In genomic region chr3:87877730-87878129, GRCm38 (mm10) we compare ENCODE assay signal across 21 mouse cellular contexts. TPM values are rescaled to one million over a fixed set of nuclear protein-coding genes. Genes with fewer than 3 reads are reported as not detected.
DNase-seq lines count a peak whose midpoint lies in the region; ATAC-seq lines count a peak whose summit lies in the region.
"Had no signal": no experiment of that assay in that cellular context is flagged by ENCODE, and none has a peak within 500 bp of the region (broad histone marks: within the 10 kb centered on the region; RNA-seq: fewer than 3 reads in every experiment).

No protein-coding gene starts in this region.

- H3K27me3 ChIP-seq in heart, embryonic 13.5 days (replicated peaks): no peaks in the 10 kb centered on the region
- H3K27me3 ChIP-seq: forebrain, embryonic 13.5 days; hindbrain, embryonic 15.5 days had no signal

- H3K9ac ChIP-seq in heart, embryonic 13.5 days: no peak overlapping the region
- H3K9ac ChIP-seq: forebrain, embryonic 13.5 days; forebrain, postnatal 0 days; hindbrain, embryonic 15.5 days had no signal

- peaks cover 62% of the 10 kb centered on the region for H3K36me3 ChIP-seq in heart, embryonic 13.5 days
- H3K36me3 ChIP-seq: hindbrain, embryonic 15.5 days had no signal

- peak; percentile 48 for DNase-seq in adrenal gland, adult 2 months
- DNase-seq in adrenal gland, adult 18-20 months (ENCODE audit: low spot score in 2 of 2): no peak
- DNase-seq in heart, adult 9 months (ENCODE audit: low spot score in 2 of 2): no peak
- DNase-seq in Muller cell, postnatal 12 days (ENCODE audit: inconsistent ontology term): peak; percentile 2
- no peak for DNase-seq in thymus, adult 18-20 months
- DNase-seq in kidney, adult 11 months: no peak
- DNase-seq: cerebellum, adult 2 months; cerebellum, postnatal 10 days; forebrain, postnatal 0 days; gastrocnemius, postnatal 14 days; heart, postnatal 36 days; kidney, adult 8-10 months had no signal

- ATAC-seq in heart, embryonic 13.5 days (ENCODE audit: extremely low read depth, insufficient number of reproducible peaks, low FRiP score, low TSS enrichment): no peak
- ATAC-seq: forebrain, embryonic 13.5 days; forebrain, postnatal 0 days; intestine, embryonic 16.5 days had no signal

- WGBS in heart, embryonic 13.5 days: 61% methylated on average over 4 of the region's 4 CpGs

- H3K4me3 ChIP-seq in heart, embryonic 13.5 days: no peak overlapping the region
- H3K4me3 ChIP-seq: embryonic facial prominence, embryonic 10.5 days; forebrain, embryonic 13.5 days; hindbrain, embryonic 15.5 days had no signal

- H3K4me2 ChIP-seq in heart, embryonic 13.5 days: no peak overlapping the region
- H3K4me2 ChIP-seq: forebrain, embryonic 13.5 days; hindbrain, embryonic 15.5 days had no signal

- H3K9me3 ChIP-seq in heart, embryonic 13.5 days: no peaks in the 10 kb centered on the region
- H3K9me3 ChIP-seq: embryonic facial prominence, embryonic 10.5 days; forebrain, embryonic 13.5 days; hindbrain, embryonic 15.5 days had no signal

- H3K27ac ChIP-seq in heart, embryonic 13.5 days (replicated peaks): peak overlapping the region; percentile 39; the same call in 1 of the 2 replicates
- H3K27ac ChIP-seq: embryonic facial prominence, embryonic 10.5 days; forebrain, embryonic 13.5 days; hindbrain, embryonic 15.5 days had no signal

- peaks cover 17% of the 10 kb centered on the region for H3K4me1 ChIP-seq in heart, embryonic 13.5 days
- H3K4me1 ChIP-seq: embryonic facial prominence, embryonic 10.5 days had no signal

RNA-seq across cellular contexts. Expression of gene Prcc, which starts 7.7 kb away (rescaled TPM):
- total RNA-seq in adrenal gland, adult 2 months (2021): 10 to 100 TPM; 48.0 to 52.0 TPM
- 28.5 and 32.5 TPM in 2 replicates for polyA plus RNA-seq in adrenal gland, adult 2 months (2012; rRNA removed)
- total RNA-seq in adrenal gland, adult 18-20 months (2021): 10 to 100 TPM; 48.6 to 51.3 TPM
- polyA plus RNA-seq in heart, embryonic 13.5 days (2015; fragmentation: Nextera tagmentation; extraction: Ambion mirVana): 9.7 and 11.7 TPM in 2 replicates

RNA-seq across cellular contexts. Expression of gene Hdgf, which starts 28.4 kb away (rescaled TPM):
- total RNA-seq in adrenal gland, adult 2 months (2021): 100 to 1,000 TPM; 181 to 206 TPM
- polyA plus RNA-seq in adrenal gland, adult 2 months (2012; rRNA removed): 54.3 and 64.8 TPM in 2 replicates
- 100 to 1,000 TPM; 176 to 184 TPM for total RNA-seq in adrenal gland, adult 18-20 months (2021)
- 127 and 141 TPM in 2 replicates for polyA plus RNA-seq in heart, embryonic 13.5 days (2015; fragmentation: Nextera tagmentation; extraction: Ambion mirVana)

RNA-seq across cellular contexts. Expression of gene Sh2d2a, which starts 31.2 kb away (rescaled TPM):
- under 1 TPM; 0.17 to 0.31 TPM for total RNA-seq in adrenal gland, adult 2 months (2021)
- 0.30 and 0.39 TPM in 2 replicates for polyA plus RNA-seq in adrenal gland, adult 2 months (2012; rRNA removed)
- total RNA-seq in adrenal gland, adult 18-20 months (2021): under 1 TPM; 0.33 to 0.80 TPM
- 0.04 and 0.17 TPM in 2 replicates for polyA plus RNA-seq in heart, embryonic 13.5 days (2015; fragmentation: Nextera tagmentation; extraction: Ambion mirVana)
- total RNA-seq: forebrain, postnatal 0 days; gastrocnemius, adult 18-20 months; MEL had no signal
- polyA plus RNA-seq: embryonic facial prominence, embryonic 10.5 days; embryonic facial prominence, embryonic 14.5 days; forebrain, embryonic 13.5 days; forebrain, postnatal 0 days; hindbrain, embryonic 11.5 days had no signal

RNA-seq across cellular contexts. Expression of gene Mrpl24, which starts 41.6 kb away (rescaled TPM):
- total RNA-seq in adrenal gland, adult 2 months (2021): 100 to 1,000 TPM; 114 to 120 TPM
- 15.1 and 18.0 TPM in 2 replicates for polyA plus RNA-seq in adrenal gland, adult 2 months (2012; rRNA removed)
- total RNA-seq in adrenal gland, adult 18-20 months (2021): 100 to 1,000 TPM; 111 to 121 TPM
- polyA plus RNA-seq in heart, embryonic 13.5 days (2015; fragmentation: Nextera tagmentation; extraction: Ambion mirVana): 55.0 and 57.2 TPM in 2 replicates

RNA-seq across cellular contexts. Expression of gene Isg20l2, which starts 52.4 kb away (rescaled TPM):
- 10 to 100 TPM; 16.3 to 21.4 TPM for total RNA-seq in adrenal gland, adult 2 months (2021)
- polyA plus RNA-seq in adrenal gland, adult 2 months (2012; rRNA removed): 9.4 and 9.7 TPM in 2 replicates
- total RNA-seq in adrenal gland, adult 18-20 months (2021): 10 to 100 TPM; 19.4 to 20.6 TPM
- polyA plus RNA-seq in heart, embryonic 13.5 days (2015; fragmentation: Nextera tagmentation; extraction: Ambion mirVana): 28.9 and 30.1 TPM in 2 replicates

Comparison
In these comparisons a context has a peak if more than half of its experiments do, and no peak if none do; other contexts are left out.
1. DNase-seq: peak in adrenal gland, adult 2 months (single experiment) and Muller cell, postnatal 12 days (single experiment); none in adrenal gland, adult 18-20 months (0 of 2), heart, adult 9 months (0 of 2), thymus, adult 18-20 months (0 of 2) and kidney, adult 11 months (single experiment).